24 mouse cellular contexts compared by ENCODE assay signal in genomic region chr9:71012399-71012798, GRCm38 (mm10).
DNase-seq lines count a peak whose midpoint lies in the region; ATAC-seq and TF ChIP-seq lines count a peak whose summit lies in the region.
"Had no signal": no experiment of that assay in that cellular context is flagged by ENCODE, and none has a peak within 500 bp of the region (broad histone marks: within the 10 kb centered on the region; RNA-seq: fewer than 3 reads in every experiment).

No protein-coding gene starts in this region.

- no peak for DNase-seq in frontal cortex, postnatal 14 days (ENCODE audit: low spot score in 2 of 2)
- peak; percentile 49 for DNase-seq in kidney, postnatal 0 days (ENCODE audit: low spot score)
- DNase-seq in kidney, adult 18-20 months, result no peak
- DNase-seq in right cerebral cortex, postnatal 36 days (ENCODE audit: low spot score in 2 of 2), result peak; percentile 17 to 32
- DNase-seq in right cerebral cortex, postnatal 14 days, result no peak
- no peak for DNase-seq in embryo, embryonic 10 days (ENCODE audit: low spot score)
- DNase-seq: adrenal gland, postnatal 25 days; cerebellum, adult 11-12 months; cerebellum, postnatal 14 days; gastrocnemius, postnatal 14 days; heart, adult 18-20 months; heart, postnatal 14 days; kidney, adult 8-10 months; kidney, postnatal 14 days; lung, postnatal 4 days; retina, postnatal 1 day; spleen, adult 18-20 months; thymus, postnatal 25 days had no signal

- H3K4me2 ChIP-seq in kidney, postnatal 0 days (ENCODE audit: low read length), result no peak overlapping the region
- H3K4me2 ChIP-seq: embryonic facial prominence, embryonic 12.5 days; heart, embryonic 13.5 days; midbrain, embryonic 15.5 days; neural tube, embryonic 12.5 days had no signal

- no peaks in the 10 kb centered on the region for H3K9me3 ChIP-seq in kidney, postnatal 0 days (replicated peaks; ENCODE audit: low read length)
- H3K9me3 ChIP-seq: embryonic facial prominence, embryonic 12.5 days; heart, embryonic 13.5 days; midbrain, embryonic 15.5 days; neural tube, embryonic 12.5 days had no signal

- H3K27ac ChIP-seq in kidney, postnatal 0 days, result no peak overlapping the region
- H3K27ac ChIP-seq: embryonic facial prominence, embryonic 12.5 days; heart, embryonic 13.5 days; midbrain, embryonic 15.5 days; neural tube, embryonic 12.5 days had no signal

- WGBS in kidney, postnatal 0 days, result 56% methylated on average over 1 of the region's 1 CpGs

- no peak overlapping the region for H3K4me3 ChIP-seq in kidney, postnatal 0 days (replicated peaks; ENCODE audit: low read depth, low read length)
- H3K4me3 ChIP-seq: embryonic facial prominence, embryonic 12.5 days; heart, embryonic 13.5 days; midbrain, embryonic 15.5 days; neural tube, embryonic 12.5 days had no signal

- no peak for TF ChIP-seq CTCF in kidney, postnatal 0 days (IDR thresholded peaks at IDR 0.05; ENCODE audit: low read depth)

- H3K9ac ChIP-seq in kidney, postnatal 0 days (ENCODE audit: low read depth, low read length), result no peak overlapping the region
- H3K9ac ChIP-seq: embryonic facial prominence, embryonic 12.5 days; heart, embryonic 13.5 days; midbrain, embryonic 15.5 days; neural tube, embryonic 12.5 days had no signal

- ATAC-seq in frontal cortex, adult (ENCODE audit: low TSS enrichment), result peak; percentile 53
- ATAC-seq in kidney, postnatal 0 days (replicated peaks; ENCODE audit: low FRiP score, low read depth), result no peak
- ATAC-seq: forebrain, embryonic 14.5 days; midbrain, embryonic 15.5 days had no signal

- H3K36me3 ChIP-seq in kidney, postnatal 0 days (ENCODE audit: insufficient read depth, low read length), result no peaks in the 10 kb centered on the region
- H3K36me3 ChIP-seq: embryonic facial prominence, embryonic 12.5 days; heart, embryonic 13.5 days; midbrain, embryonic 15.5 days; neural tube, embryonic 12.5 days had no signal

- no peaks in the 10 kb centered on the region for H3K27me3 ChIP-seq in kidney, postnatal 0 days (ENCODE audit: insufficient read depth, low read length)
- H3K27me3 ChIP-seq: embryonic facial prominence, embryonic 12.5 days; heart, embryonic 13.5 days; midbrain, embryonic 15.5 days; neural tube, embryonic 12.5 days had no signal

- 0 out of 2 replicates have a peak, but pooled peaks cover 4% of the 10 kb centered on the region for H3K4me1 ChIP-seq in kidney, postnatal 0 days (replicated peaks; ENCODE audit: insufficient read depth, low read length)
- H3K4me1 ChIP-seq: embryonic facial prominence, embryonic 12.5 days; midbrain, embryonic 15.5 days; neural tube, embryonic 12.5 days had no signal

Comparison
In these comparisons a context has a peak if more than half of its experiments do, and no peak if none do; other contexts are left out.
1. DNase-seq: peak in kidney, postnatal 0 days (single experiment) and right cerebral cortex, postnatal 36 days (2 of 2); none in frontal cortex, postnatal 14 days (0 of 2), kidney, adult 18-20 months (single experiment), right cerebral cortex, postnatal 14 days (single experiment) and embryo, embryonic 10 days (single experiment).